Mouse (Mus musculus) ES-E14 (cell line): ENCODE data around the gene Arfip1.

Source experiments
- CHD2 ChIP-seq: IDR thresholded peaks from 2 replicates; pipeline ENCODE4 v1.6.1; 2014; ENCODE audit warnings: mild to moderate bottlenecking, low read depth, low read length, inconsistent platforms
- ZC3H11A ChIP-seq: IDR thresholded peaks from 2 replicates; pipeline ENCODE4 v1.6.1; 2012; ENCODE audit warnings: low read depth, mild to moderate bottlenecking, inconsistent platforms, low read length, borderline replicate concordance

DNA sequence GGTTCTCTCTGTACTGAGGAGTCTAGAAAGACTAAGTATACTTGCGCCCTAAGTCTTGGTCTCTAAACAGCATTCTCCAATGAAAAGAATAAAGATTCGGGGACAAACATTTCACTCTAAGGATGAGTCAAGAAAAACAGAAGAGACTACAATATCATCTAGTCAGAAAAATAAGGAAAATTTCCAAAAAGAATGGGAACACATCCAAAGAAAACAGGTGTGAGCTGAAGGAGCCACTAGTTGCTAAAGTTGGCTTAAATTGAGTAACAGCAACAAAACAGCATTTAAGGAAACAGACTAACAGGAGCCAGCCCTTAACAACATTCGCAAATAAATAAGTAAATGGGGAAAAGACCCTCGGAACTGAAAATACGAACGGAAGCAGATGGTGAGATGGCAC, 13.9 kb downstream of the Arfip1 start:
- TF ChIP-seq ZC3H11A (no peak), CHD2 (no peak)
